Mouse (Mus musculus) thymus, adult 2 months (tissue): ENCODE results near the gene March10.

Experiments used
- CTCF ChIP-seq: fragments of 200-500 bp; IDR thresholded peaks from 2 replicates; pipeline ENCODE4 v1.5.1; 2012; ENCODE audit warnings: mild to moderate bottlenecking, control low read depth, low read length, moderate library complexity, borderline replicate concordance; ENCODE audit not compliant: control insufficient read depth, poor library complexity, insufficient read depth; ENCODE audit errors: extremely low read depth
- POLR2A ChIP-seq: fragments of 200-500 bp; IDR thresholded peaks from 2 replicates; pipeline ENCODE4 v1.6.1; 2012; ENCODE audit warnings: mild to moderate bottlenecking, low read length, control low read depth, moderate library complexity; ENCODE audit not compliant: control insufficient read depth, poor library complexity, insufficient read depth; ENCODE audit errors: extremely low read depth

- TF ChIP-seq POLR2A (no peak), CTCF (no peak)
These were observed 81.9 kb downstream of the March10 start for GRCm38 (mm10) chr11:105374526-105375175.
